Mouse (Mus musculus): Measurements from ENCODE around the gene Gm10413.
"Not testable (repeated sequence)": the region's sequence is repeated elsewhere in the genome, so short reads cannot be mapped to it uniquely, and the experiment has no call there.

- not testable (repeated sequence) for TF ChIP-seq CTCF, POLR2A (IDR thresholded peaks at IDR 0.05; ENCODE audit: insufficient read depth, low read depth, low read length)
These were observed 17.4 kb downstream of the Gm10413 start, which contains the start of gene Gm10409 for GRCm38 (mm10) chr14:3412314-3412713.
